Mouse (Mus musculus): Measurements from ENCODE around the gene Tomm40. TPM values are rescaled to one million over a fixed set of nuclear protein-coding genes. Genes with fewer than 3 reads are reported as not detected.

Gene Tomm40
- polyA plus RNA-seq, 1 experiment from 2014 or later = 142 TPM

GRCm38 (mm10) chr7:19683771-19684201 lies 31.5 kb downstream of the Tomm40 start:
- Histone ChIP-seq H3K4me2 (no peak overlapping the region), H3K36me3 (no peaks in the 10 kb centered on the region), H3K9ac (no peak overlapping the region), H3K4me3 (no peak overlapping the region), H3K27me3 (no peaks in the 10 kb centered on the region), H3K4me1 (replicated peaks) (peaks cover 5% of the 10 kb centered on the region; the same call in 1 of the 2 replicates), H3K9me3 (replicated peaks) (no peaks in the 10 kb centered on the region), H3K27ac (no peak overlapping the region)
- 85% methylated on average over 6 of the region's 6 CpGs for WGBS
- ATAC-seq (replicated peaks; ENCODE audit: insufficient number of reproducible peaks, insufficient read depth, low FRiP score, low read depth) = no peak

- no peak overlapping the region for H3K4me3 ChIP-seq
- H3K4me2 ChIP-seq = no peak overlapping the region
- H3K9me3 ChIP-seq (replicated peaks) = no peaks in the 10 kb centered on the region
- no peak overlapping the region for H3K27ac ChIP-seq
- no peaks in the 10 kb centered on the region for H3K27me3 ChIP-seq
- peaks cover 5% of the 10 kb centered on the region; the same call in 1 of the 2 replicates for H3K4me1 ChIP-seq (replicated peaks)
- no peaks in the 10 kb centered on the region for H3K36me3 ChIP-seq
- ATAC-seq (replicated peaks; ENCODE audit: insufficient number of reproducible peaks, insufficient read depth, low FRiP score, low read depth) = no peak
- WGBS = 79% methylated on average over 3 of the region's 3 CpGs
- no peak overlapping the region for H3K9ac ChIP-seq
These were observed 32.3 kb downstream of the Tomm40 start for GRCm38 (mm10) chr7:19682979-19683378.

GRCm38 (mm10) chr7:19681202-19681694 lies 34.0 kb downstream of the Tomm40 start, which contains the start of the genes Gm44805 and Apoc4:
TSS of gene Gm44805 (minus strand) at chr7:19681423.
TSS of gene Apoc4 (minus strand) at chr7:19681479.
- H3K4me3 ChIP-seq = no peak within 1 kb of the TSS
- no peak within 1 kb of the TSS for H3K27ac ChIP-seq
- no peaks in the 10 kb centered on the region for H3K27me3 ChIP-seq
- peaks cover 5% of the 10 kb centered on the region; the same call in 1 of the 2 replicates for H3K4me1 ChIP-seq (replicated peaks)
- H3K4me2 ChIP-seq = no peak within 1 kb of the TSS
- no peaks in the 10 kb centered on the region for H3K36me3 ChIP-seq
- no peak for ATAC-seq (replicated peaks; ENCODE audit: insufficient number of reproducible peaks, insufficient read depth, low FRiP score, low read depth)
- no peak within 1 kb of the TSS for H3K9ac ChIP-seq
- H3K9me3 ChIP-seq (replicated peaks) = no peaks in the 10 kb centered on the region
- 46% methylated on average over 8 of the region's 8 CpGs for WGBS

GRCm38 (mm10) chr7:19680702-19681101 lies 34.5 kb downstream of the Tomm40 start:
- Histone ChIP-seq H3K4me3 (no peak overlapping the region), H3K27me3 (no peaks in the 10 kb centered on the region), H3K9me3 (replicated peaks) (no peaks in the 10 kb centered on the region), H3K9ac (no peak overlapping the region), H3K36me3 (no peaks in the 10 kb centered on the region), H3K4me2 (no peak overlapping the region), H3K27ac (no peak overlapping the region), H3K4me1 (replicated peaks) (peaks cover 5% of the 10 kb centered on the region; the same call in 1 of the 2 replicates)
- WGBS = 91% methylated on average over 2 of the region's 2 CpGs
- ATAC-seq (replicated peaks; ENCODE audit: insufficient number of reproducible peaks, insufficient read depth, low FRiP score, low read depth) = no peak

GRCm38 (mm10) chr7:19678901-19679300 lies 36.3 kb downstream of the Tomm40 start:
- peaks cover 5% of the 10 kb centered on the region; the same call in 1 of the 2 replicates for H3K4me1 ChIP-seq (replicated peaks)
- H3K9ac ChIP-seq = no peak overlapping the region
- no peak overlapping the region for H3K27ac ChIP-seq
- 79% methylated on average over 3 of the region's 3 CpGs for WGBS
- no peaks in the 10 kb centered on the region for H3K9me3 ChIP-seq (replicated peaks)
- H3K4me3 ChIP-seq = no peak overlapping the region
- no peaks in the 10 kb centered on the region for H3K27me3 ChIP-seq
- H3K36me3 ChIP-seq = no peaks in the 10 kb centered on the region
- ATAC-seq (replicated peaks; ENCODE audit: insufficient number of reproducible peaks, insufficient read depth, low FRiP score, low read depth) = no peak
- H3K4me2 ChIP-seq = no peak overlapping the region

GRCm38 (mm10) chr7:19677872-19678271 lies 37.4 kb downstream of the Tomm40 start, which contains the start of gene Apoc2:
TSS of gene Apoc2 (minus strand) at chr7:19677941.
- H3K4me3 ChIP-seq = no peak within 1 kb of the TSS
- no peaks in the 10 kb centered on the region for H3K27me3 ChIP-seq
- no peak within 1 kb of the TSS for H3K9ac ChIP-seq
- no peaks in the 10 kb centered on the region for H3K36me3 ChIP-seq
- WGBS = 64% methylated on average over 8 of the region's 8 CpGs
- peaks cover 5% of the 10 kb centered on the region; the same call in 1 of the 2 replicates for H3K4me1 ChIP-seq (replicated peaks)
- no peak within 1 kb of the TSS for H3K27ac ChIP-seq
- H3K9me3 ChIP-seq (replicated peaks) = no peaks in the 10 kb centered on the region
- H3K4me2 ChIP-seq = no peak within 1 kb of the TSS
- ATAC-seq (replicated peaks; ENCODE audit: insufficient number of reproducible peaks, insufficient read depth, low FRiP score, low read depth) = no peak

GRCm38 (mm10) chr7:19676662-19677061 lies 38.6 kb downstream of the Tomm40 start:
- ATAC-seq (replicated peaks; ENCODE audit: insufficient number of reproducible peaks, insufficient read depth, low FRiP score, low read depth) = no peak
- no peak overlapping the region for H3K9ac ChIP-seq
- no peaks in the 10 kb centered on the region for H3K36me3 ChIP-seq
- H3K9me3 ChIP-seq (replicated peaks) = no peaks in the 10 kb centered on the region
- H3K27me3 ChIP-seq = no peaks in the 10 kb centered on the region
- WGBS = 77% methylated on average over 1 of the region's 1 CpGs
- peaks cover 5% of the 10 kb centered on the region; the same call in 1 of the 2 replicates for H3K4me1 ChIP-seq (replicated peaks)
- no peak overlapping the region for H3K4me3 ChIP-seq
- no peak overlapping the region for H3K27ac ChIP-seq
- no peak overlapping the region for H3K4me2 ChIP-seq

- ATAC-seq (replicated peaks; ENCODE audit: insufficient number of reproducible peaks, insufficient read depth, low FRiP score, low read depth) = no peak
- H3K4me3 ChIP-seq = no peak overlapping the region
- no peaks in the 10 kb centered on the region for H3K4me1 ChIP-seq (replicated peaks)
- H3K36me3 ChIP-seq = no peaks in the 10 kb centered on the region
- no peak overlapping the region for H3K4me2 ChIP-seq
- H3K27me3 ChIP-seq = no peaks in the 10 kb centered on the region
- H3K9ac ChIP-seq = no peak overlapping the region
- H3K9me3 ChIP-seq (replicated peaks) = no peaks in the 10 kb centered on the region
- WGBS = 74% methylated on average over 10 of the region's 10 CpGs
- no peak overlapping the region for H3K27ac ChIP-seq
These were observed 39.4 kb downstream of the Tomm40 start for GRCm38 (mm10) chr7:19675824-19676223.

GRCm38 (mm10) chr7:19673083-19673699 lies 42.0 kb downstream of the Tomm40 start:
- H3K4me3 ChIP-seq = no peak overlapping the region
- peaks cover 5% of the 10 kb centered on the region for H3K4me1 ChIP-seq (replicated peaks)
- H3K27ac ChIP-seq = no peak overlapping the region
- H3K9me3 ChIP-seq (replicated peaks) = no peaks in the 10 kb centered on the region
- no peaks in the 10 kb centered on the region for H3K36me3 ChIP-seq
- no peaks in the 10 kb centered on the region for H3K27me3 ChIP-seq
- WGBS = 52% methylated on average over 14 of the region's 14 CpGs
- no peak overlapping the region for H3K9ac ChIP-seq
- no peak overlapping the region for H3K4me2 ChIP-seq
- ATAC-seq (replicated peaks; ENCODE audit: insufficient number of reproducible peaks, insufficient read depth, low FRiP score, low read depth) = no peak

- H3K9ac ChIP-seq = no peak overlapping the region
- ATAC-seq (replicated peaks; ENCODE audit: insufficient number of reproducible peaks, insufficient read depth, low FRiP score, low read depth) = no peak
- no peak overlapping the region for H3K4me2 ChIP-seq
- H3K9me3 ChIP-seq (replicated peaks) = no peaks in the 10 kb centered on the region
- peaks cover 5% of the 10 kb centered on the region for H3K4me1 ChIP-seq (replicated peaks)
- H3K27ac ChIP-seq = no peak overlapping the region
- H3K36me3 ChIP-seq = no peaks in the 10 kb centered on the region
- no peak overlapping the region for H3K4me3 ChIP-seq
- no peaks in the 10 kb centered on the region for H3K27me3 ChIP-seq
- 71% methylated on average over 10 of the region's 10 CpGs for WGBS
These were observed 43.7 kb downstream of the Tomm40 start for GRCm38 (mm10) chr7:19671511-19671910.

GRCm38 (mm10) chr7:19668947-19669721 lies 46.1 kb downstream of the Tomm40 start:
- ATAC-seq (replicated peaks; ENCODE audit: insufficient number of reproducible peaks, insufficient read depth, low FRiP score, low read depth) = peak; percentile 69
- Histone ChIP-seq H3K4me2 (peak overlapping the region; percentile 48), H3K9ac (0 out of 2 replicates have a peak overlapping the region, but pooled peaks have one; percentile 8), H3K36me3 (no peaks in the 10 kb centered on the region), H3K9me3 (replicated peaks) (no peaks in the 10 kb centered on the region), H3K27ac (peak overlapping the region; percentile 53), H3K27me3 (no peaks in the 10 kb centered on the region), H3K4me3 (no peak overlapping the region), H3K4me1 (replicated peaks) (peaks cover 13% of the 10 kb centered on the region)
- WGBS = 5% methylated on average over 10 of the region's 10 CpGs

Data from heart, embryonic 15.5 days (tissue).